Mouse (Mus musculus) intestine, embryonic 15.5 days (tissue): ENCODE results near the gene Hsd17b12. TPM values are rescaled to one million over a fixed set of nuclear protein-coding genes. Genes with fewer than 3 reads are reported as not detected.

Experiments used
- ATAC-seq: fragments of 200-750 bp; cut with Nextera tagmentation; 2 replicates; pipeline ENCODE4 v1.8.0; 2017; ENCODE audit warnings: moderate TSS enrichment, moderate library complexity
- H3K27ac ChIP-seq: fragments of 300-500 bp; sonication (generic); 2 replicates; pipeline ENCODE4 v1.5.1; 2015; ENCODE audit warnings: mild to moderate bottlenecking, inconsistent platforms
- H3K27me3 ChIP-seq: fragments of 300-500 bp; sonication (generic); replicated peaks from 2 replicates; pipeline ENCODE4 v1.6.1; 2015; ENCODE audit warnings: inconsistent platforms
- H3K36me3 ChIP-seq: fragments of 300-500 bp; sonication (generic); 2 replicates; pipeline ENCODE4 v1.6.1; 2015; ENCODE audit warnings: inconsistent platforms
- H3K4me1 ChIP-seq: fragments of 300-500 bp; sonication (generic); replicated peaks from 2 replicates; pipeline ENCODE4 v1.6.1; 2015; ENCODE audit warnings: inconsistent platforms
- H3K4me2 ChIP-seq: fragments of 300-500 bp; sonication (generic); replicated peaks from 2 replicates; pipeline ENCODE4 v1.6.1; 2015; ENCODE audit warnings: mild to moderate bottlenecking, inconsistent platforms
- H3K4me3 ChIP-seq: fragments of 300-500 bp; sonication (generic); replicated peaks from 2 replicates; pipeline ENCODE4 v1.5.1; 2015; ENCODE audit warnings: inconsistent platforms
- H3K9ac ChIP-seq: fragments of 300-500 bp; sonication (generic); 2 replicates; pipeline ENCODE4 v1.6.1; 2015; ENCODE audit warnings: inconsistent platforms
- H3K9me3 ChIP-seq: fragments of 300-500 bp; sonication (generic); 2 replicates; pipeline ENCODE4 v1.6.1; 2016; ENCODE audit warnings: inconsistent platforms
- WGBS: fragments of 180-500 bp; shearing (Covaris S2); methylation state at CpG from one replicate; pipeline ENCODE4 v1.1.7; 2015; 5-methylcytosine and 5-hydroxymethylcytosine counted together
- polyA plus RNA-seq: library from polyadenylated mRNA; unstranded; fragments of >200 nt; fragmentation: Nextera tagmentation; extraction: Ambion mirVana; gene quantifications from 2 replicates; pipeline ENCODE4 v1.2.1, GENCODE M21; 2015

Hsd17b12 gene
- polyA plus RNA-seq, 1 experiment from 2014 or later, result 159 TPM

DNA sequence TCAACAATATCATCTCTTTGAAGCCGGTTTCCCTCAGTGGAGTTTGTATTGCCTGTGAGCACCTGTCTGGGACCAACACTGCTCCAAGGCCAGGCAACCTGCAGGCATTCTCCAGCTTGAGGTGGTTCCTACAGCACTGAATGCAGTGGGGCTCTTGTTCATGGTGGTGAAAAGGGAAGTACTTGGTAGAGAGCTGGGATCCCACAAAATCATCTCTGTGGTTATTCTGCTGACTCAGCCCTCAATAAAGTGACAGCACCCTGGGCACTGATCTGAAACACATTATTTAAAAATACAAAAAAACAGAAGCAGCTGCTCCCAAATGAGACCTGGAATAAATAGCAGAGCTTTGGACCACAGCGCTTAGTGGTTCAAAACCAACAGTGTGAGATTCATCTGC is 169.3 kb downstream of the Hsd17b12 start:
- no peak for ATAC-seq

More for the DNA sequence above, 169.3 kb downstream of the Hsd17b12 start:
- no peak overlapping the region for H3K4me3 ChIP-seq
- no peaks in the 10 kb centered on the region for H3K9me3 ChIP-seq
- H3K9ac ChIP-seq, result no peak overlapping the region
- WGBS, result 90% methylated on average over 2 of the region's 2 CpGs
- no peaks in the 10 kb centered on the region for H3K27me3 ChIP-seq
- H3K4me2 ChIP-seq, result no peak overlapping the region
- H3K27ac ChIP-seq, result no peak overlapping the region
- H3K4me1 ChIP-seq, result 0 out of 2 replicates have a peak, but pooled peaks cover 4% of the 10 kb centered on the region
- H3K36me3 ChIP-seq, result peaks cover 15% of the 10 kb centered on the region

Other genes with a start within 250 kb of the Hsd17b12 start
- gene Gm13889, start 200.8 kb downstream of the Hsd17b12 start, polyA plus RNA-seq, result 14.4 and 16.4 TPM in 2 replicates
- gene Gm27027, start 161.6 kb downstream of the Hsd17b12 start, polyA plus RNA-seq, result not detected in 2 replicates
- 63.6 and 72.2 TPM in 2 replicates for gene Alkbh3, start 147.2 kb downstream of the Hsd17b12 start, polyA plus RNA-seq
- 13.3 and 15.8 TPM in 2 replicates for gene Ttc17, start 248.7 kb upstream of the Hsd17b12 start, polyA plus RNA-seq